Mouse (Mus musculus): Measurements from ENCODE around the gene Spcs2. TPM values are rescaled to one million over a fixed set of nuclear protein-coding genes. Genes with fewer than 3 reads are reported as not detected.

Spcs2 gene
- total and polyA plus RNA-seq, 3 experiments = 203 to 272 (median 232) TPM

DNA sequence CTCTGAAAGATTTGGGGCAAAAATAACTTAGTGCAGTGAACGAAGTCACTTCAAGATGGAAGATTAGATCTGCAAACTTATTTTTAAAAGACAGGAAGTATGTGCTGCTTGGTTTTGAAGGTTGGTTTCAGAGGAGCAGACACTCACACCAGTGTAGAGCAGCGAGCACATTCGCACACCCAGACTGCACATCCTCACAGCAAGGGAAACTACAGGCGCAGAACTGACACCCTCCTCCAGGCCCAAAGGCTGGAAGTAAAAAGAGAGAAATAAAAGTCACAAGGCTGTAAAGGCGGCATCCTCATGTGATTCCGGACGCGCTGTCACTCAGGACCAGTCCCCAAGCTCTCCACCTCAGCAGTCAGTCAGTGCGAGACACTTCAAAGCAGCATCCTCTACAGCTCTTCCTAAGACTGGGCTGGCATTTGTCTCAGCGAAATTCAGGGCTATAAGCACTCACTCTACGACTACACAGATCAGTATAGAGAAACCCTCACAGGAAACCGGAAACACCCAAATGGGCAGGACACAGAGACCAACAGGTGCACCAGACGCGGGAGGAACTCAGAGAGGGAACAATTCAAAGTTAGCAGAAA, 6.9 kb downstream of the Spcs2 start:
- Histone ChIP-seq H3K79me2 (replicated peaks; ENCODE audit: control insufficient read depth, extremely low read depth, insufficient read depth, poor library complexity, severe bottlenecking) (peaks cover 70% of the 10 kb centered on the region), H3K9me3 (replicated peaks; ENCODE audit: low read length) (no peaks in the 10 kb centered on the region), H3K27ac (ENCODE audit: insufficient read depth, low read depth) (peak overlapping the region; percentile 43), H3K4me3 (replicated peaks in 1 of 3; ENCODE audit: low read depth in 2 of 3, low read length in 2 of 3, poor library complexity in 1 of 3) (peak overlapping the region; percentile 47 to 88 (median 60)), H3K9ac (ENCODE audit: insufficient read depth, low read depth) (peak overlapping the region; percentile 27), H3K4me1 (ENCODE audit: control insufficient read depth in 1 of 2, insufficient read depth in 2 of 2) (peaks cover 14 to 60% of the 10 kb centered on the region in 2 experiments), H3K27me3 (replicated peaks) (no peaks in the 10 kb centered on the region), H3K36me3 (replicated peaks in 1 of 2; ENCODE audit: control insufficient read depth in 1 of 2, insufficient read depth in 1 of 2, low read length in 1 of 2) (peaks cover 18 to 38% of the 10 kb centered on the region in 2 experiments), H3K4me2 (ENCODE audit: insufficient read depth, low read depth, poor library complexity, severe bottlenecking) (peak overlapping the region; percentile 88)
- dilution Hi-C loops (cut with MboI; ENCODE audit: extremely low pct_ligation_motif_present, extremely low pct_unique_long_range_greater_than_20kb, low sequenced_read_pairs) = no loop called here
- DNase-seq (ENCODE audit: extremely low read depth) = no peak
- in situ Hi-C loops (cut with MboI; ENCODE audit: low pct_ligation_motif_present, low pct_unique_long_range_greater_than_20kb, low sequenced_read_pairs) = no loop called here
- TF ChIP-seq USF2 (conservative IDR thresholded peaks at IDR 0.05; ENCODE audit: low read depth, low read length) (no peak), CTCF (conservative IDR thresholded peaks at IDR 0.05 in 1 of 2, IDR thresholded peaks at IDR 0.05 in 1 of 2; ENCODE audit: low read depth in 2 of 2, low read length in 2 of 2) (no peak), ZKSCAN1 (IDR thresholded peaks at IDR 0.05; ENCODE audit: borderline replicate concordance, low read depth, low read length) (no peak), POLR2AphosphoS2 (IDR thresholded peaks at IDR 0.05; ENCODE audit: low read depth, low read length) (no peak), MAFK (IDR thresholded peaks at IDR 0.05; ENCODE audit: insufficient replicate concordance, low read length) (no peak), TBP (conservative IDR thresholded peaks at IDR 0.05; ENCODE audit: low read depth, low read length) (no peak), NRF1 (IDR thresholded peaks at IDR 0.05; ENCODE audit: low read depth, low read length) (no peak), EP300 (IDR thresholded peaks at IDR 0.05; ENCODE audit: low read length) (no peak), NELFE (IDR thresholded peaks at IDR 0.05; ENCODE audit: low read depth, low read length) (no peak), ZNF384 (IDR thresholded peaks at IDR 0.05; ENCODE audit: low read depth, low read length) (no peak), MAZ (IDR thresholded peaks at IDR 0.05; ENCODE audit: low read depth, low read length) (no peak), SMC3 (IDR thresholded peaks at IDR 0.05; ENCODE audit: low read depth, low read length) (no peak), TCF12 (IDR thresholded peaks at IDR 0.05; ENCODE audit: low read depth, low read length) (0 out of 2 replicates have a peak, but pooled peaks have one; percentile 7), E2F4 (IDR thresholded peaks at IDR 0.05; ENCODE audit: insufficient replicate concordance, low read depth, low read length) (no peak), ZMIZ1 (IDR thresholded peaks at IDR 0.05; ENCODE audit: low read depth, low read length) (no peak), MXI1 (IDR thresholded peaks at IDR 0.05; ENCODE audit: low read depth, low read length) (no peak), JUN (IDR thresholded peaks at IDR 0.05; ENCODE audit: insufficient read depth, low read depth, low read length) (no peak), KAT2A (IDR thresholded peaks at IDR 0.05; ENCODE audit: insufficient replicate concordance, low read length) (no peak), RCOR1 (conservative IDR thresholded peaks at IDR 0.05; ENCODE audit: low read depth, low read length) (0 out of 2 replicates have a peak, but pooled peaks have one; percentile 38), GABPA (IDR thresholded peaks at IDR 0.05; ENCODE audit: insufficient replicate concordance, low read depth, low read length) (no peak), USF1 (IDR thresholded peaks at IDR 0.05; ENCODE audit: low read depth, low read length) (no peak), MEF2A (IDR thresholded peaks at IDR 0.05; ENCODE audit: borderline replicate concordance, low read depth, low read length) (no peak), ZC3H11A (IDR thresholded peaks at IDR 0.05; ENCODE audit: low read depth, low read length) (no peak), RAD21 (IDR thresholded peaks at IDR 0.05; ENCODE audit: low read depth, low read length) (no peak), UBTF (IDR thresholded peaks at IDR 0.05; ENCODE audit: low read depth, low read length) (no peak), MYC (IDR thresholded peaks at IDR 0.05; ENCODE audit: low read depth, low read length) (no peak), CHD1 (IDR thresholded peaks at IDR 0.05; ENCODE audit: low read depth, low read length) (0 out of 2 replicates have a peak, but pooled peaks have one; percentile 39), POLR2A (IDR thresholded peaks at IDR 0.05; ENCODE audit: low read depth, low read length) (no peak; the same call in 1 of the 2 replicates), JUND (conservative IDR thresholded peaks at IDR 0.05; ENCODE audit: low read depth, low read length) (no peak), PAX5 (IDR thresholded peaks at IDR 0.05; ENCODE audit: low read length) (no peak), MAX (IDR thresholded peaks at IDR 0.05; ENCODE audit: low read length) (no peak), ETS1 (conservative IDR thresholded peaks at IDR 0.05; ENCODE audit: low read depth, low read length) (no peak), BHLHE40 (IDR thresholded peaks at IDR 0.05; ENCODE audit: low read depth, low read length) (no peak), CHD2 (IDR thresholded peaks at IDR 0.05; ENCODE audit: low read length) (no peak), IRF4 (IDR thresholded peaks at IDR 0.05; ENCODE audit: low read depth, low read length) (no peak; the same call in 1 of the 2 replicates), ELF1 (IDR thresholded peaks at IDR 0.05; ENCODE audit: low read depth, low read length) (no peak), HCFC1 (IDR thresholded peaks at IDR 0.05; ENCODE audit: low read depth, low read length) (peak; percentile 42; the same call in 1 of the 2 replicates), SIN3A (IDR thresholded peaks at IDR 0.05; ENCODE audit: low read length) (peak; percentile 60; the same call in 1 of the 2 replicates)
